Mouse (Mus musculus): ENCODE results near the gene Pcnx4. TPM values are rescaled to one million over a fixed set of nuclear protein-coding genes. Genes with fewer than 3 reads are reported as not detected.

Gene Pcnx4
- 3.6 TPM for polyA plus RNA-seq (2014; fragmentation: Illumina TruSeq; extraction: RNeasy Lipid Tissue Mini Kit (QIAGEN cat#74804); ENCODE audit: low read depth, low replicate concordance)

DNA sequence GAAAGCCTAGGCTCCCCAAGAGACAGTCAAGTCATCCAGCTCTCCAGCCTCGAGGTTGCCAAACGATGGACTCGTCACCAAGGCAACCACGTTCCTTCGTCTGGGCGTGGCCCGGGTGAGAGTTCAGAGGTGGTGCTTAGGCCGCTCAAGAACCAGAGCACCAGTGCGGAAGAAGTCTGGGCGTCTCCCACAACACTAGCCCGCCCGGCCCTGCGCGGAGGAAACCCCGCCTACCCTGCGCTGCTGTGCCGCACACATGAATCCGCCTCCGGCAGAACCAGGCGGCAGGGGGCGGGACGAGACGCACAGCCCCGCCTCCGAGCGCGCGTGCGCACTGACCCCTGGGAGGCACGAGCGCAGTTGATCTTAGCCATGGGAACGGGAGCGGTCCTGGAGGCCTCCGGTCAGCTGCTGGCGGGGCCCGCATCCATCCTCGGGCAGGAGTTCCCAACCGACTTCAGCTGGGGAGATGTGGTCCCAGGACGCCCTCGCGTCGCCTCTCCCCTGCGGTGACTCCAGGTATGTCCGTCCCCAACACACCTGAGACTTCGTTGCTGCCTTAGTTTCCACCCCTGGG is at the start of gene Pcnx4:
Pcnx4 (plus strand) TSS at position 363 of the 577 bp plus-strand sequence.

Other genes with a start within 250 kb of the Pcnx4 start
- gene Rtn1, start 127.3 kb upstream of the Pcnx4 start, polyA plus RNA-seq (2014; fragmentation: Illumina TruSeq; extraction: RNeasy Lipid Tissue Mini Kit (QIAGEN cat#74804); ENCODE audit: low read depth, low replicate concordance), result 0.93 TPM
- 0.13 TPM for gene Lrrc9, start 94.5 kb upstream of the Pcnx4 start, polyA plus RNA-seq (2014; fragmentation: Illumina TruSeq; extraction: RNeasy Lipid Tissue Mini Kit (QIAGEN cat#74804); ENCODE audit: low read depth, low replicate concordance)
- gene Gm4756, start 113.3 kb downstream of the Pcnx4 start, polyA plus RNA-seq (2014; fragmentation: Illumina TruSeq; extraction: RNeasy Lipid Tissue Mini Kit (QIAGEN cat#74804); ENCODE audit: low read depth, low replicate concordance), result 151 TPM
- gene Dhrs7, start 128.5 kb downstream of the Pcnx4 start, polyA plus RNA-seq (2014; fragmentation: Illumina TruSeq; extraction: RNeasy Lipid Tissue Mini Kit (QIAGEN cat#74804); ENCODE audit: low read depth, low replicate concordance), result 48.7 TPM
- gene Ppm1a, start 221.1 kb downstream of the Pcnx4 start, polyA plus RNA-seq (2014; fragmentation: Illumina TruSeq; extraction: RNeasy Lipid Tissue Mini Kit (QIAGEN cat#74804); ENCODE audit: low read depth, low replicate concordance), result 143 TPM

Data from liver, adult 10 weeks (tissue).